Mouse (Mus musculus) brain, embryonic 14.5 days (tissue): ENCODE measurements around the gene Art3. TPM values are rescaled to one million over a fixed set of nuclear protein-coding genes. Genes with fewer than 3 reads are reported as not detected.

Experiments
- DNase-seq: peaks from one replicate; pipeline ENCODE4 v3.0.0-alpha.2; 2011; ENCODE audit warnings: low read depth
- CTCF ChIP-seq: fragments of 200-500 bp; IDR thresholded peaks from 2 replicates; pipeline ENCODE4 v1.5.1; 2012; ENCODE audit warnings: inconsistent platforms, mild to moderate bottlenecking, moderate library complexity, borderline replicate concordance; ENCODE audit not compliant: insufficient read depth, insufficient read length; ENCODE audit errors: extremely low read depth
- POLR2A ChIP-seq: fragments of 200-500 bp; IDR thresholded peaks from 2 replicates; pipeline ENCODE4 v1.6.1; 2012; ENCODE audit warnings: mild to moderate bottlenecking, inconsistent platforms, borderline replicate concordance; ENCODE audit not compliant: poor library complexity, insufficient read depth, insufficient read length, severe bottlenecking; ENCODE audit errors: extremely low read depth
- polyA plus RNA-seq: library from polyadenylated mRNA; depleted of rRNA; stranded (reverse); fragments of >200 nt; gene quantifications from 2 replicates; pipeline ENCODE4 v1.2.3, GENCODE M21; 2012; rRNA removed

Art3 gene
- polyA plus RNA-seq = 2.1 and 3.8 TPM in 2 replicates

- TF ChIP-seq POLR2A (no peak), CTCF (no peak)
- DNase-seq = no peak
Observed at GRCm38 (mm10) chr5:92331635-92332338, at the start of gene Art3. Gene Art3 (plus strand): TSS chr5:92331827.

GRCm38 (mm10) chr5:92282571-92282970 lies 49.1 kb upstream of the Art3 start:
- TF ChIP-seq CTCF (no peak), POLR2A (no peak)
- no peak for DNase-seq

- DNase-seq = no peak
- TF ChIP-seq CTCF = no peak
- no peak for TF ChIP-seq POLR2A
Observed at GRCm38 (mm10) chr5:92283107-92283506, 48.5 kb upstream of the Art3 start.

- no peak for DNase-seq
- TF ChIP-seq CTCF = no peak
- no peak for TF ChIP-seq POLR2A
Observed at GRCm38 (mm10) chr5:92287840-92288239, 43.8 kb upstream of the Art3 start.

DNA sequence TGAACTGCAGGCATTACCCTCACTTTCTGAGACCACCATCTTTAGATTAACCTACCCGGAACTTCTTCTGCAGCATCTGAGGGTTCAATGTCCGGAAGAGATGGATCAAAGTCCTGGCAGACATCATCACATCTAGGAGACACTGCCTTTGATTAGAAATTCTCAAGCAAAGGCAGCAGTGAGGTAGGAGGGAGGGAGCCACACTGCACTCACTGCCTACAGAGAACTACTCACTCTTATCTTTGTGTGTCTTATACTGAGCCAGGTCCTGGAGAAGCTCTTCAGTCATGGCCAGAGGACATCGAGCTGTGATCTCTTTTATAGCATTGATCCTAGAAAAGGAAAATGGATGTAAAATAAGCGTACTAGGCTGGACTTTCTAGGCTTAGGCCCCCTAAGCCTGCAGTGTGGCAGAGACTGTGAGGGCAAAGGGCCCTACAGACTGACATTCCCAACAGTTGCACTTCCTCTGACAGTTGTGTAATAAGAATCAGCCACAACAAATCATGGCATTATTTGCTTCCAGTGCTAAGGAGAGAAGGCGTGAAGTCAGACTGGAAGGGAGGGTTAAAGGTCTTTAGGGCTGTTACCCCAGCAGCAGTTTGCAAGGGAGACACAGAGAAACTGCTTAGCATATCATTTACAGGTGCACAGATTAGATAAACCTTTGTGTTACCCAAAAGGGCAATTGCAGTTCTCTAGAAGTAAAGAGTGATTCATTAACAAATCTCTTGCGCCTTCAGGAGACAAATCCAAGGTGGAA lies 39.8 kb upstream of the Art3 start:
- no peak for DNase-seq
- no peak for TF ChIP-seq POLR2A
- TF ChIP-seq CTCF = no peak

- no peak for DNase-seq
- no peak for TF ChIP-seq CTCF
- no peak for TF ChIP-seq POLR2A
Observed at GRCm38 (mm10) chr5:92294525-92294924, 37.1 kb upstream of the Art3 start.

DNA sequence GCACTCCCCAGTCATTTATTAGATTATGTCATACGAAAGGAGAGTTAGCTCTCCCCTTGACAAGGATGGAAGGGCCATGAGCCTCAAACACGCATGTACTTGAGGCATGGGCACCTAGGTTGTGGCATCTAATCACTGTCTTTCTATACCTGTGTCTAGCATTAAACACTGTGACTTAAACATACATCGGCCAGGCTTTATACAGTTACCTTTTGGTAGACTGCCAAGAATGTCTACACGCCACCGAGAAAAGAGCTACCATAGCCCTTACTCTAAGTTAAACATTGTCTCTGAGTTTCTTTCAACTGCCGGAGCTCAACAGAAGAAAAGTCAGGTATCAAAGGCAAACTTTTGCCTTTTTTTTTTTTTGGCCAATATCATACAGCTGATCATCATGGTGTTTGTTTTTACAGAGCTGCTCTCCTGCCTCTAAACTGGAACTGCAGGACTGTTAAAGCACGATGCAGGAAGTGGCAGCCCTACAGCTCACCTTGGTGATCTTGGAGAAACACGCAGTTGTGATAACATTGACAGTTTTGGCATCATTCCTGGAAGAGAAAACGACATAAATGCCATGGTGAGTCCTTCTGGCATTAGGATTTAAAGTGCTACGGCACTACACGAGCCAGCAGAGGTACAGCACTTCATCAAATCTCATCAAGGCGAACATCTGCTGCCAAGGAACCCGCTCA lies 29.3 kb upstream of the Art3 start:
- no peak for DNase-seq
- no peak for TF ChIP-seq CTCF
- TF ChIP-seq POLR2A = no peak

DNA sequence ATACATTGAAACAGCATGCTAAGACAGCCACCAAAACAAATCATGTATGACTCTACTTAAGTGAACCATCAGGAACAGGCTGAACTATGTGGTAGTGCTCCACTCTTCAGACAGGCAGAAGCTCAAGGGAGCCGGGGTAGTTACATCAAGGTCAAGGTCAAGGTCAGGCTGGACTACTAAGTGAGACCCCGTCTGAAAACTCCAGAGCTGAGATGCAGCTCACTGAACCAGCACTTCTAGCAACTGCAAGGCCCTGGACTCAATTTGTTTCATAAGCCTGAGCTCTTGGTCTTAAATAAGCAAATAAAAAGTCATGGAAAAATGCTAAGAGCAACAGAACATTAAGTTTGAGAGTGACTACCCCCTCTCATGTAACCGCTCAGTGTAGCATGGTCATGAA lies 27.3 kb upstream of the Art3 start:
- no peak for TF ChIP-seq POLR2A
- TF ChIP-seq CTCF = no peak
- DNase-seq = no peak

DNA sequence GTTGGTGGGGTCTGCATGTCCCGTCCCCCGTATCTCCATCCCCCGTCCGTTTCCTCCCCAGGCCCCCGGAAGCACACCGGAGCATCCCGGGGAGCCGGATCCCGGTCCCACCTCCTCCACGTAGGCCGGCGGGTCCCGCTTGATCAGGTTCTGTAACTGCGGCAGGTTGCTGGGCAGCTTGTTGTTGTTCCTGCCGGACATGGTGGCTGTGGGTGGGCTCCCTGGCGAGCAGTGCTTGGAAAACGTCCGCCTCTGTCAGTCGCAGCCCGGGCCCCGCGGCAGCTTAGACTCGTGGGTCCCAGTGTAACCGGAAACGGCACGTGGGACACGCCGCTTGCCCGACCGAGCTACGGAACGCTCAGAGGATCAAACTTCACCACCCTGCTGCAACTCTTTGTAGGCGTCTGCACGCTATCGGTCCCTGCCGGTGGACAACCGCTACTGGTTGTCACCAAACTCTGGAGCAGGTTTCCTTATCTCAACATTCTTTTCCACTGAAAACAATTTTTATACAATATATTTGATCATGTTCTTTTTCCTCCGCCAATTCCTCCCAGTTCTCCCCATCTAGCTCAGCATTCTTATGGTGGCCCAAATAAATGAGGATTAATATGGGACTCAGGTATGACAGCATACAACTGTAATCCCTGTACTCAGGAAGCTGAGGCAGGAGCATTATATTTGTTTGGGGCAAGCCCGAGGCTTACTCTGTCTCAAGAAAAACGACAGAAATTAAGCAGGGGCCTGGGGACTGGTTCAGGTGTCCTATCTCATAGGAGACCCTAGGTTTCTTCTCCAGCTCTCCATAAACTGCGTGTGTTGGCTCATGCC lies 21.7 kb upstream of the Art3 start, which contains the start of gene Sdad1:
Gene Sdad1, minus strand, starts transcription at position 799 of the 831 bp plus-strand sequence.
- peak; percentile 98 for DNase-seq
- TF ChIP-seq CTCF (peak; percentile 72), POLR2A (peak; percentile 29; the same call in 1 of the 2 replicates)

DNA sequence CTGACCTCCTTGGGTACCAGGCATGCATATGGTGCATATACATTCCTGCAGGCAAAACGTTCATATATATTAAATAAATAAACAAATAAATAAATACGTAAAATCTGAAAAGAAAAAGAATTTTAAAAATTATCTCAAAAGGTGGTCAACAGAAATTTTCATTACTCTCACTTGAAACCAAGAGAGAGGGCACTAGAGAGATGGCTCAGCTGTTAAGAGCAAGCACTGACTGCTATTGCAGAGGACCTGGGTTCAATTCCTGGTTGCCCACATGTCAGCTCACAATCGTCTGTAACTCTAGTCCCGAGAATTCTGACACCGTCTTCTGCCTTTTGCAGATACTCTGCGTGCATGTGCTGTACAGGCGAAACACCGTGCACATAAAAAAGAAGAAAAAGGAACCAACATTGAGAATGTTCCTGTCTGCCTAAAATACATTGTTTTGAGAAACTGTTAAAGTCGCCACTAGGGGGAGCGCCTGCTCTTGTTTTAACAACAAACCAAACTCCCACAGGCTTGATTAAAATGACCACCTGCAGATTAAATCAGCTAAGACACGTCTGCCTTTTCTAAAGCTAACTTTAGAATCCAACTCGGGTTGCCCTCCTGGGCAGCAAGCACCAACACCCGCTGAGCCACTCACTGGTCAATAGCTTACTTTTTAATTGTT lies 19.4 kb upstream of the Art3 start:
- TF ChIP-seq POLR2A (no peak), CTCF (peak; percentile 68; the same call in 1 of the 2 replicates)
- DNase-seq = peak; percentile 93
